7 mouse cellular contexts compared by ENCODE assay signal in the genomic region with DNA sequence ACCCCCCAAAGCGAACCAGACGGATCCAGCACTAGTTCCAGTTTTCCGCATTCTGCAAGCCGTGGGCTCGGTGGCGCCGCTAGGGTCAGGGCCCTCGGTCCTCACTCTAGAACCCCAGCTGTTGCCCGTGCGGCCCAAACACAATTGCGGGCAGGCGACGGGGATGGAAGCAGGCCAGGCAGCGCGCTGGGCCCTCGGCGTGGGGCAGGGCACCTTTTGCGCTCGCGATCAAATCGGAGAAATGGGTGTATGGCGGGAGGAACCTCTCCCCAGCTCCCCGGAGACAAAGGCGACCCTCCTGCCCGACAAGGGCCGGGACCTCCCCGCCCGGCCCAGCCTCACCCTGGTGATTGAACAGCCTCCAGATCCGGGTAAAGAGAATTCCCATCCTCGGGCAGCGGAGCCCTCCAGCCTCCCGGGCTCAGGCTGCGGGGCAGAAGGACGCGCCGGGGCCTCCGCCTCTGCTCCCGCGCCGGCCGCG. TPM values are rescaled to one million over a fixed set of nuclear protein-coding genes. Genes with fewer than 3 reads are reported as not detected.
DNase-seq lines count a peak whose midpoint lies in the region; ATAC-seq lines count a peak whose summit lies in the region.

No protein-coding gene starts in this region.

- H3K9me3 ChIP-seq in heart, embryonic 12.5 days (replicated peaks) = no peaks in the 10 kb centered on the region

- peak; percentile 66 for ATAC-seq in heart, embryonic 12.5 days (ENCODE audit: insufficient number of reproducible peaks, low FRiP score)
- peak; percentile 45 for ATAC-seq in megakaryocyte-erythroid progenitor cell, adult 5-6 weeks (replicated peaks; ENCODE audit: low FRiP score, low TSS enrichment, poor library complexity, severe bottlenecking)

- no peaks in the 10 kb centered on the region for H3K36me3 ChIP-seq in heart, embryonic 12.5 days

- under 1% methylated on average over 41 of the region's 42 CpGs for WGBS in heart, embryonic 12.5 days

- intact Hi-C loops in left cerebral cortex, postnatal 4 days (cut with DNase I) = loop anchor here (5.0 kb wide), 1 partner anchor 168 kb away; no protein-coding TSS in a partner anchor

- peak overlapping the region; percentile 80 for H3K27ac ChIP-seq in heart, embryonic 12.5 days (ENCODE audit: poor library complexity, severe bottlenecking)

- peaks cover 36% of the 10 kb centered on the region for H3K4me1 ChIP-seq in heart, embryonic 12.5 days (replicated peaks)

- H3K4me2 ChIP-seq in heart, embryonic 12.5 days = peak overlapping the region; percentile 86

- no peaks in the 10 kb centered on the region for H3K27me3 ChIP-seq in heart, embryonic 12.5 days (replicated peaks)

- peak overlapping the region; percentile 72 for H3K4me3 ChIP-seq in heart, embryonic 12.5 days

- H3K9ac ChIP-seq in heart, embryonic 12.5 days = peak overlapping the region; percentile 86

- peak; percentile 73 for DNase-seq in 3134 (ENCODE audit: extremely low read depth, insufficient read length, low spot score)
- peak; percentile 56 for DNase-seq in 3T3-L1 (ENCODE audit: low read depth, low spot score)
- peak; percentile 40 for DNase-seq in c-Kit-negative CD71-positive TER-119-positive erythroid progenitor cells, embryonic 14.5 days (ENCODE audit: low read depth, low spot score)
- peak; percentile 52 for DNase-seq in left cerebral cortex, postnatal 4 days
- DNase-seq in spleen, postnatal 4 days (ENCODE audit: low spot score in 2 of 2) = peak; percentile 53 to 81

RNA-seq across cellular contexts. Expression of a gene that starts 0.4 kb away (rescaled TPM):
- 86.4 and 90.9 TPM in 2 replicates for polyA plus RNA-seq in heart, embryonic 12.5 days (2016; fragmentation: Nextera tagmentation; extraction: Ambion mirVana)
- total RNA-seq in left cerebral cortex, postnatal 4 days (2021) = 10 to 100 TPM; 70.8 to 75.0 TPM
- 23.3 and 35.2 TPM in 2 replicates for total RNA-seq in megakaryocyte-erythroid progenitor cell, adult 5-6 weeks (2014; fragmentation: Nextera tagmentation)
- 38.5 and 40.3 TPM in 2 replicates for total RNA-seq in megakaryocyte-erythroid progenitor cell, adult 5-6 weeks (2017)

RNA-seq across cellular contexts. Expression of a gene that starts 46.0 kb away (rescaled TPM):
- 2.0 and 2.6 TPM in 2 replicates for polyA plus RNA-seq in heart, embryonic 12.5 days (2016; fragmentation: Nextera tagmentation; extraction: Ambion mirVana)
- 1 to 10 TPM; 3.8 to 4.8 TPM for total RNA-seq in left cerebral cortex, postnatal 4 days (2021)
- total RNA-seq in megakaryocyte-erythroid progenitor cell, adult 5-6 weeks (2014; fragmentation: Nextera tagmentation) = 1.2 TPM in 1 of 2 replicates, not detected in the other
- 0.05 and 0.19 TPM in 2 replicates for total RNA-seq in megakaryocyte-erythroid progenitor cell, adult 5-6 weeks (2017)

Comparison
In these comparisons a context has a peak if more than half of its experiments do, and no peak if none do; other contexts are left out.
1. Peak in every context shown above with its lines: DNase-seq, ATAC-seq, H3K4me3 ChIP-seq and H3K27ac ChIP-seq.